Mouse (Mus musculus): Measurements from ENCODE around the gene Gm853.

Gene Gm853

GRCm38 (mm10) chr4:130174335-130175031, 47.7 kb downstream of the Gm853 start:
- peak in 1 of 2 experiments; percentile 10 for DNase-seq (ENCODE audit: low spot score in 2 of 2)

DNA sequence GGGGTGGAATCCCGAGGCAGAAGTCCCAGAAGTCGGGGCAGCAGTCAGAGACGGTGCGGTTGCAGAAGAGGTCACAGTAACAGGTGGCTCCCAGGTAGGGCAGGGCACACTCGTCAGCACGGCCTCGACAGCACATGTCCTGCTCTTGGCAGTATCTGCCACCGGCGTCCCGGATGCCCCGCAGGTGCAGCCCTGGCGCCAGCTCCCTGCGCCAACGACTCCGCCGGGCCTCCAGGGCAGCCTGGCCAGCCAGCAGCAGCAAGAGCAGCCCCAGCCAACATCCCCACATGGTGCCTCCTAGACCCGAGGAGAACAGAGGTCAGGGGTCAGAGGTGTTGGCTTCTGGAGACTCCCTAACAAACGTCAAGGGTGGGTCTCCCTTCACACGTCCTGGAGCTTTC, 48.3 kb downstream of the Gm853 start:
- no peak for DNase-seq (ENCODE audit: low spot score in 2 of 2)

DNA sequence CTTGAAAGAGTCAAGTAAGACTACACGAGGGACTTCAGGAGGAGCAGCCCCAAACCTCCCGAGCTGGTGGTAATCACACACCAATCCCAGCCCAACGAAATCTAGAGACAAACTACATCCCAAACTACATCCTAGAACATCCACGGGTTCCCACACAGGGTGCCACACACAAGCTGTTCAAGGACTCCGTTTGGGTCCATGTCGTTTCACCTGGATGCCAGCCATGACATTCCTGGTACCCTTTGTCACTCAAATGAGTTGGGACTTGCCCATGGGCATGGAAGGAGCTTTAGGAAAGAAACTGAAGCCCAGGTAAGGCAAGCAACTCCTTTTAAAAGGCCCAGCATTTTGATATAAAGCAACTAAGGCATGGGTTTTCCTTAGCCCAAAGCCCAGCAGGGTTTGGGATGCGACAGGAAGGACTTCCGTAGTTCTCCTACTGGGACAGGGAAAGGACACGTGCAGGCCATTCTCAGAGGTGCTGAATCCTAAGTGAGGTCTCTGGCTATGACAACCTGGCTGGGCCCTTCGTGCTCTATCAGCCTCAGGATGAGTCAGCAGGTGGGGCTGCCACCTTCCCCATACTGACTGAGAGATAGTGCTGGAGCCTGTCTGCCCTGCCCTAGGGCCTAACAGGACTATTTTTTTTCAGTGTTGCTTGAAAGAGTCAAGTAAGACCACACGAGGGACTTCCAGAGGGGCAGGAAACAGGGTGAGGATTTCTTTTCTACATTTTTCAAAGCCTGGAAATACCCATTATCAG, 49.0 kb downstream of the Gm853 start:
- no peak for DNase-seq (ENCODE audit: low spot score in 2 of 2)

DNA sequence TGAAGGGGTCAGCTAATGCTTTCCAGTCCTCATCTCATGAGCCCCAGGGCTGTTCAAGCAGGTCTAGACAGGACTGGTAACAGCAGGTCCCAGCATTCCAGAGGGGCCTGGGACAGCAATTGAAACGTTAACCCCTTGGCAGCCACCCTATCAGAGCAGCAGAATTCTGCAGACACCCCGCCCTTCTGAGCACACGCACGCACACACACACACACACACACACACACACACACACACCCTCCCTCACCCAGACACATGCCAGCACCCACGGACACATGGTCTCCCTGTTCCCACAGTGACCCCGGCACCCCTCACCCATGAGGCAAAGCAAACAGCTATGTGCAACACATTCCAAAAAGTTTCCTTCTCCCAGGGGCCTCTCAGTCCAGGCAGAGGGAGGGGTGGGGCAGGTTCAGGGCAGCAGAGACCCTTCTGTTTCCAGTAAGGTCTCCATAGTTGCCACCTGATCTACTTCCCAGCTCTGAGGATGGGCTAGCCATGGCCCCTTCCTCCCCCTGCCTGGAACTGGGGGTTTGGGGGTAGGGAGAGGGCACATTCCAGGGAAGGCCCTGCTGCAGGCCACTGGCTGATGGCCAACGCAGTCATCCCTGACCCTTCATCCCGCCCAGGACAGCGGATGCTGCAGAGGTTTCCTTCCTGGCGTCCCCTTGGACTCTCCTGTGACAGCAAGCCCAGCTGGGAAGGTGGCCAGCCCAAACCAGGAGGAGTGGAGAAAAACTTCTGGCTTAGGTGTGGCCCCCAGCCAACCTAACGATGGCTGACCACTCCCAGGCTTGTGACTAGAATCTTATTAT, 50.0 kb downstream of the Gm853 start:
- DNase-seq (ENCODE audit: low spot score in 2 of 2): no peak

DNA sequence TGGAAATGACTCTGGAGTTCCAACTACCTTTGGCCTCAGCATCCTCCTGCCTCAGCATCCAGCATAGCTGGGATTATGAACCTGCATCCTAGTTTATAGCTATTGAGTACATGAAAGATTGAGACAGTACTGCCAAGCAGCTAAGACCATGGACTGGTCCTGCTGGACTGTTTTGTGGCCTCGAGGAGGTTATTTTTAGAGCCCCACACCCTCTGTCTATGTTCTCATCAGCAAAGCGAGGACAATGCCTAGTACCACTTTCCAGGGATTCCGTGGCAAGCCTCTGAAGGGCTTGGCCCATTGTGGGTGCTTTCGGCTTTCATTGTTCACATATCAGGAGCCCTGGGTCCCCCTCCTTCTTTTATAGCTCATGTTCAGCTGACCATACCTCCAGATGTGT, 51.8 kb downstream of the Gm853 start:
- no peak for DNase-seq (ENCODE audit: low spot score in 2 of 2)

DNA sequence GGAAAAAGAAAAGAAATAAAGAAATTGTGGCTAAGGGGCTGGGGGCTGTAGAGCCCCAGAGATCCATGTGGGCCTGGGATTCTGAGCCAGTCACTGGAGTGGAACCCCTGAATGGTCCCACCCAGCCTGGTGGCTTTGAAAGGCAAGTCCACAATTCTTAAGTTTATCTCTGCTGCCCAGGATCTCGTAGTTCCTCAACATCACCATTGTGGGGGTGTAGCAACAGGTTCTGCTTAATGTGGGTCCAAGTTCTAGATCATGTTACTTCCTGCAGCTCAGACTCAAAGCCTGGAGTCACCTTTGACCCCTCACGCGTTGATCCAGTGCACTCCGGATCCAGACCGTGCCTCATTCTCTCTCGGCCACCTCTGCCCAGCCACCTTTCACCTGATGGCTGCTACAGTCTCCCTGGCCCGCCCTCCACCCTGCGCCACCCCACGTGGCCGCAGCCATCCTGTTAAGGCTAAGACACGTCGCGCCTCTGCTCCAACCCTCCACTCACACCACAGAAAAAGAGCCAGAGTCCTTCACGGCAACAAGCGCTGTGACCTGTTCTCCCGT, 52.7 kb downstream of the Gm853 start:
- DNase-seq (ENCODE audit: low spot score in 2 of 2): no peak

- DNase-seq (ENCODE audit: low spot score in 2 of 2): no peak
Measured at GRCm38 (mm10) chr4:130168280-130169183, 53.7 kb downstream of the Gm853 start.

GRCm38 (mm10) chr4:130167814-130168213, 54.4 kb downstream of the Gm853 start:
- DNase-seq (ENCODE audit: low spot score in 2 of 2): no peak

DNA sequence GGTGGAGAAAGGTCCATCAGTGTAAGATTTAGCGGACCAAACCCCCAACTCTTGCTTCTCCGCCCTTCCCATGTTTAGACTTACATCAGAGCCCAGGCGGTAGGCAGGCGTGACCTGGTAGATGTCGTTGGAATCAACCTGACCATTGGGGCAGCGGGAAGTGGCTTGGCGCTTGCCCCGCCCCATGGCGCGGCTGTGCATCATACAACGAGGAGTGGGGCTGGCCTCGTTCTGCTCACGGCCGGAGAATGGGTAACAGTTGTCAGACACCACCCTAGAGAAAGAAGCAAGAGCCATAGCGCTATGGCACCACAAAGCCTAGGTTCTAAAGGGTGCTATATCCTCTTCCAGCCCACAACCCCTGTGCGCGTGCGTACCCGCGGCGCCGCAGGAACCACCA, 54.9 kb downstream of the Gm853 start:
- DNase-seq (ENCODE audit: low spot score in 2 of 2): no peak

DNA sequence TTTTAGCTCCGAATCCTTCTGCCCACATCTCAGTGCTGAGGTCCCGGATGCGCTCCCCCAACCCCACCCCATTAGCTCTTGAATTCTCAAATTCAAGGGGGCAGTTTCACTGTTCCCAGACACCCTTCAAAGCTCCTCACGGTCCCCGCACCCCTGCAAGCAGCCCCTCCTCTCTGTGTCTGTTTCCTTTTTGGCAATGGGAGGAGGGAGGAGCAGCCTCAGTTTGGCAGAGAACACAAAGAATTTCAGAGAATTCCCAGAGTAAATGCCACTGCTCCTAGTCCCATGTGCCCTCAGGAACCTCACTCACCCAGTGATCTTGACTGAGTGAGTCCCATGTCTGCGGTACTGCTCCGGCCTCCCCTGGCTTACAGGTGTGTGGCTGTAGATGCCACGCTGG, 55.6 kb downstream of the Gm853 start:
- no peak for DNase-seq (ENCODE audit: low spot score in 2 of 2)

GRCm38 (mm10) chr4:130166061-130166460, 56.1 kb downstream of the Gm853 start:
- no peak for DNase-seq (ENCODE audit: low spot score in 2 of 2)

- no peak for DNase-seq (ENCODE audit: low spot score in 2 of 2)
Measured at GRCm38 (mm10) chr4:130164121-130164520, 58.1 kb downstream of the Gm853 start.

DNA sequence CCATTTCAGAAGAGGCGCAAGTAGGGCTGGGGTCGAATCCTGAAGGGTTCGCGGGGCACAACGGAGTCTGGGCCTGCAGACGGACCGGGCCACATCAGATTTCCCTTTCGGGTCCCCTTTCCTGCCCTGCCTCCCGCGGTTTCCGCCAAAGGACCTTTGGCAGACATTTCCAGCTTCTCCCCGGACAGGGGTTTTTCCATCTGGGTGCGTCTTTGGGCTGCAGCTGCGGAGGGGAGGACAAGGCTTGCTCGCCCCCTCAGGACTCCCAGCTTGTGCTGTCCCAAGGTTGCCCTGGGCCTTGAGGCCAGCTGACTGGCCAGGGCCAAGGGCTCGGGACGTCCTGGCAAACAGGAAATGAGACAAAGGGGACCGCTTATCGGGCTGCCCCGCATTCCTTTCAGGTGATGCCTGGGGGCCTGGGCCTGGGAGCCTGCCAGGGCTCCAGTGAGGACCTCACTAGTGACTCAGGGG, 58.8 kb downstream of the Gm853 start:
- DNase-seq (ENCODE audit: low spot score in 2 of 2): no peak

DNA sequence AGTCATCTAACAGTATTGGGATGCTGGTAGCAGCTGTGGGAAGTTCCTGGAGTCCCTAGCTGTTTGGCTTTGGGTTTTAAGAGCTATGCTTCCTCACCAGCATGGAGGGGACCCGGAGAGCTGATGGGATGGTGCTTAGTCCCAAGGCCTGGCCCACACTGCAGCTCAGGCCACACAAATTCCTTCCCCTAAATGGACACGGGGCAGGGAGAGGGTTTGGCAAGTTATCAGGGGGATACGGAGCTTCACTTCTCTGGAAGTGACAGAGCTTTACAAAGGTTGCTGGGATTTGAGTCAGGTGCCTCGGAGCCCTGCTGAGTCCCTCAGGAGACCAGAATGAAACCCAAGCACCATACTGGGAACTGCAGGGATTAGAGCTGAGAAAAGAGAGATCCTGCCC, 60.9 kb downstream of the Gm853 start:
- DNase-seq (ENCODE audit: low spot score in 2 of 2): no peak

Data from thymus, postnatal 10 days (tissue).